Mouse (Mus musculus) heart, postnatal 0 days (tissue): ENCODE measurements at regions not wholly inside any gene's neighbourhood (a gene's known extent, or its start where the extent isn't known, plus 50 kb on each side); places are given as distances from the start of the nearest gene placed in this dataset.

Experiments used
- CTCF ChIP-seq: IDR thresholded peaks from 2 replicates; pipeline ENCODE4 v1.5.1; 2016; ENCODE audit warnings: antibody characterized with exemption, control low read depth, low read depth
- EP300 ChIP-seq: IDR thresholded peaks from 2 replicates; pipeline ENCODE4 v1.6.1; 2016; ENCODE audit warnings: antibody characterized with exemption, low read depth

DNA sequence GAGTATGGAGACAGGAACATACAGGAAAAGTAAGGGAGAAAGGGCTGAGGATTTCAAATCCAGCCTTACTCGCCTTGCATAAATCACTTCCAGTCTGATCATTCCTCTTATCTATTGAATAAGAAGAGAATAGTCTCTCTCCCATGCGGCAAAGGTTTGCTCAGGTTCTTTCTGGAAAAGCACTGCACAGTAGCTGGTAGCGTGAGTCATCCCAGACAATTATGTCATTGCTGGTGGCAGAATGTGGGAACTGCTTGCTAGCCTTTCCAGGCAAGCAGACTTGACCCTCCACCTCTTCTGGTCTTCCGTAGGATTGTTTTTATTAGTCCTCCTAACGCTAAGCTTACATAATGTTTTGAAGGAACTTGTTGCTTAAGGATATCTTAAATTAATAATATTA, 134.1 kb downstream of the Btg1 start:
- TF ChIP-seq CTCF: no peak
- no peak for TF ChIP-seq EP300
